ENCODE assay signal across 8 mouse cellular contexts in the genomic region with DNA sequence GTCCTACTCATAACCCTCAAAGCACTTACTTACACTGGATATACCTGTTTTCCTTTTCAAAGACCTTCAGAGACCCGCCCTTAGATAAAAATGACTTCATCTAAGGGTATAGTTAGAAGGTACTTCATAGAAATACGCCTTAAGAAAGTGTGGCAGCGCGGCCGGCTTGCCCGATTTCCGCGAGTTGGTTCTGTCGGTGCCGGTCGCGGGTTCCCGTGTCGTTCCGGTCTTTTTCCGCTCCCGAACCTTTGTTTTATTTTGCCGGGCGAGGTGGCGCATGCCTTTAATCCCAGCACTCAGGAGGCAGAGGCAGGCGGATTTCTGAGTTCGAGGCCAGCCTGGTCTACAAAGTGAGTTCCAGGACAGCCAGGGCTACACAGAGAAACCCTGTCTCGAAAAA. TPM values are rescaled to one million over a fixed set of nuclear protein-coding genes. Genes with fewer than 3 reads are reported as not detected.
DNase-seq lines count a peak whose midpoint lies in the region; ATAC-seq and TF ChIP-seq lines count a peak whose summit lies in the region.
"Not testable (repeated sequence)": the region's sequence is repeated elsewhere in the genome, so short reads cannot be mapped to it uniquely, and the experiment has no call there.

No protein-coding gene starts in this region.

- 11% methylated on average over 23 of the region's 23 CpGs for WGBS in lung, embryonic 15.5 days
- 15% methylated on average over 23 of the region's 23 CpGs for WGBS in neural tube, embryonic 14.5 days
- 12% methylated on average over 23 of the region's 23 CpGs for WGBS in thymus, adult 2 months

- not testable (repeated sequence) for H3K27me3 ChIP-seq in lung, embryonic 15.5 days; neural tube, embryonic 14.5 days (ENCODE audit: control insufficient read depth, insufficient read depth, low read length); thymus, adult 2 months (ENCODE audit: control insufficient read depth, insufficient read depth, low read length)

- H3K36me3 ChIP-seq in ES-E14 (ENCODE audit: control insufficient read depth, insufficient read depth, low read length, poor library complexity, severe bottlenecking); lung, embryonic 15.5 days; neural tube, embryonic 14.5 days (ENCODE audit: control insufficient read depth, insufficient read depth, low read length); thymus, adult 2 months (ENCODE audit: control insufficient read depth, insufficient read depth, low read length): not testable (repeated sequence)

- peak overlapping the region; percentile 85 for H3K9ac ChIP-seq in ES-E14 (ENCODE audit: insufficient read depth, low read depth, low read length, poor library complexity, severe bottlenecking)
- peak overlapping the region; percentile 91 for H3K9ac ChIP-seq in lung, embryonic 15.5 days
- H3K9ac ChIP-seq in neural tube, embryonic 14.5 days (replicated peaks; ENCODE audit: low read depth, low read length), result peak overlapping the region; percentile 74

- peak overlapping the region; percentile 87 for H3K4me2 ChIP-seq in lung, embryonic 15.5 days
- H3K4me2 ChIP-seq in neural tube, embryonic 14.5 days (ENCODE audit: low read depth, low read length), result peak overlapping the region; percentile 95

- H3K27ac ChIP-seq in ES-E14 (ENCODE audit: insufficient read depth, low read depth, low read length, poor library complexity, severe bottlenecking); neural tube, embryonic 14.5 days (ENCODE audit: low read depth, low read length); thymus, adult 2 months (ENCODE audit: control insufficient read depth, insufficient read depth, low read length): not testable (repeated sequence)
- H3K27ac ChIP-seq in lung, embryonic 15.5 days, result peak overlapping the region; percentile 95

- not testable (repeated sequence) for H3K9me3 ChIP-seq in ES-E14 (ENCODE audit: control insufficient read depth, insufficient read depth, low read depth, low read length); lung, embryonic 15.5 days; neural tube, embryonic 14.5 days (ENCODE audit: control insufficient read depth, low read length)

- ATAC-seq in erythroid progenitor cell, adult 5-6 weeks (replicated peaks; ENCODE audit: low FRiP score, poor library complexity, severe bottlenecking), result 0 out of 2 replicates have a peak, but pooled peaks have one; percentile 5
- not testable (repeated sequence) for ATAC-seq in lung, embryonic 15.5 days (ENCODE audit: borderline replicate concordance, extremely low read depth, low FRiP score, low TSS enrichment); neural tube, embryonic 14.5 days (ENCODE audit: low read depth)

- in situ Hi-C loops in ES-E14 (cut with MboI; ENCODE audit: low sequenced_read_pairs in 2 of 2, unreplicated experiment in 2 of 2), result not testable (repeated sequence)

- not testable (repeated sequence) for H3K4me1 ChIP-seq in ES-E14 (ENCODE audit: control insufficient read depth in 2 of 2, insufficient read depth in 2 of 2, low read length in 2 of 2, poor library complexity in 1 of 2); lung, embryonic 15.5 days; neural tube, embryonic 14.5 days (ENCODE audit: control insufficient read depth, insufficient read depth, low read length)
- H3K4me1 ChIP-seq in thymus, adult 2 months (replicated peaks; ENCODE audit: control insufficient read depth, insufficient read depth, low read length), result peaks cover 13% of the 10 kb centered on the region; the same call in 1 of the 2 replicates

- TF ChIP-seq POLR2A in thymus, adult 2 months (IDR thresholded peaks at IDR 0.05; ENCODE audit: control insufficient read depth, extremely low read depth, insufficient read depth, low read length, poor library complexity), result not testable (repeated sequence)

- DNase-seq in ES-E14 (ENCODE audit: low read depth, low spot score), result peak; percentile 73
- peak; percentile 51 for DNase-seq in c-Kit-negative CD71-positive TER-119-positive erythroid progenitor cells, embryonic 14.5 days (ENCODE audit: low read depth, low spot score)
- DNase-seq in heart, postnatal 4 days, result peak; percentile 50
- peak; percentile 14 to 62 for DNase-seq in kidney, postnatal 36 days
- peak; percentile 20 for DNase-seq in thymus, adult 2 months

- peak overlapping the region; percentile 81 to 95 for H3K4me3 ChIP-seq in ES-E14 (ENCODE audit: insufficient read depth in 1 of 2, low read depth in 1 of 2, low read length in 2 of 2, poor library complexity in 1 of 2, severe bottlenecking in 1 of 2)
- H3K4me3 ChIP-seq in lung, embryonic 15.5 days, result peak overlapping the region; percentile 95
- peak overlapping the region; percentile 72 for H3K4me3 ChIP-seq in neural tube, embryonic 14.5 days (ENCODE audit: low read depth, low read length)
- peak overlapping the region; percentile 95 for H3K4me3 ChIP-seq in thymus, adult 2 months (ENCODE audit: control insufficient read depth, insufficient read depth, low read length)

- not testable (repeated sequence) for TF ChIP-seq CTCF in thymus, adult 2 months (IDR thresholded peaks at IDR 0.05; ENCODE audit: borderline replicate concordance, control insufficient read depth, extremely low read depth, insufficient read depth, low read length, poor library complexity)

RNA-seq across cellular contexts. Expression of a gene that starts 0.8 kb away (rescaled TPM):
- total RNA-seq in ES-E14 (2012; rRNA removed), result 12.6 and 17.4 TPM in 2 replicates
- total RNA-seq in erythroid progenitor cell, adult 5-6 weeks (2015; ENCODE audit: low replicate concordance), result 5.9 TPM in 1 of 2 replicates, not detected in the other
- total RNA-seq in erythroid progenitor cell, adult 5-6 weeks (2017; ENCODE audit: low replicate concordance), result 4.1 and 6.8 TPM in 2 replicates
- total RNA-seq in heart, postnatal 4 days (2021), result 10 to 100 TPM; 41.1 to 41.5 TPM
- 9.0 and 10.1 TPM in 2 replicates for polyA plus RNA-seq in lung, embryonic 15.5 days (2015; fragmentation: Nextera tagmentation; extraction: Ambion mirVana)
- polyA plus RNA-seq in neural tube, embryonic 14.5 days (2014; fragmentation: Nextera tagmentation; extraction: Ambion mirVana), result 7.1 and 7.3 TPM in 2 replicates
- 14.9 and 18.4 TPM in 2 replicates for polyA plus RNA-seq in thymus, adult 2 months (2012; rRNA removed)

RNA-seq across cellular contexts. Expression of a gene that starts 17.8 kb away (rescaled TPM):
- 38.2 and 43.7 TPM in 2 replicates for total RNA-seq in ES-E14 (2012; rRNA removed)
- 9.6 and 11.5 TPM in 2 replicates for total RNA-seq in erythroid progenitor cell, adult 5-6 weeks (2015; ENCODE audit: low replicate concordance)
- 5.7 and 6.2 TPM in 2 replicates for total RNA-seq in erythroid progenitor cell, adult 5-6 weeks (2017; ENCODE audit: low replicate concordance)
- 10 to 100 TPM; 55.6 to 55.8 TPM for total RNA-seq in heart, postnatal 4 days (2021)
- 22.6 and 28.2 TPM in 2 replicates for polyA plus RNA-seq in lung, embryonic 15.5 days (2015; fragmentation: Nextera tagmentation; extraction: Ambion mirVana)
- polyA plus RNA-seq in neural tube, embryonic 14.5 days (2014; fragmentation: Nextera tagmentation; extraction: Ambion mirVana), result 11.0 and 15.9 TPM in 2 replicates
- polyA plus RNA-seq in thymus, adult 2 months (2012; rRNA removed), result 45.6 and 46.0 TPM in 2 replicates

RNA-seq across cellular contexts. Expression of a gene that starts 29.9 kb away (rescaled TPM):
- 23.0 and 30.3 TPM in 2 replicates for total RNA-seq in ES-E14 (2012; rRNA removed)
- 25.2 and 28.1 TPM in 2 replicates for total RNA-seq in erythroid progenitor cell, adult 5-6 weeks (2015; ENCODE audit: low replicate concordance)
- 26.9 and 36.5 TPM in 2 replicates for total RNA-seq in erythroid progenitor cell, adult 5-6 weeks (2017; ENCODE audit: low replicate concordance)
- 10 to 100 TPM; 60.9 to 66.5 TPM for total RNA-seq in heart, postnatal 4 days (2021)
- polyA plus RNA-seq in lung, embryonic 15.5 days (2015; fragmentation: Nextera tagmentation; extraction: Ambion mirVana), result 64.3 and 67.8 TPM in 2 replicates
- polyA plus RNA-seq in neural tube, embryonic 14.5 days (2014; fragmentation: Nextera tagmentation; extraction: Ambion mirVana), result 143 and 164 TPM in 2 replicates
- polyA plus RNA-seq in thymus, adult 2 months (2012; rRNA removed), result 79.1 and 85.0 TPM in 2 replicates

RNA-seq across cellular contexts. Expression of a gene that starts 58.7 kb away (rescaled TPM):
- 1.5 and 1.6 TPM in 2 replicates for total RNA-seq in ES-E14 (2012; rRNA removed)
- total RNA-seq in erythroid progenitor cell, adult 5-6 weeks (2015; ENCODE audit: low replicate concordance), result not detected in 2 replicates
- total RNA-seq in erythroid progenitor cell, adult 5-6 weeks (2017; ENCODE audit: low replicate concordance), result not detected in 2 replicates
- total RNA-seq in heart, postnatal 4 days (2021), result under 1 TPM; 0.19 to 0.45 TPM
- polyA plus RNA-seq in lung, embryonic 15.5 days (2015; fragmentation: Nextera tagmentation; extraction: Ambion mirVana), result 0.34 and 0.62 TPM in 2 replicates
- polyA plus RNA-seq in neural tube, embryonic 14.5 days (2014; fragmentation: Nextera tagmentation; extraction: Ambion mirVana), result 3.3 and 9.8 TPM in 2 replicates
- 3.9 and 4.3 TPM in 2 replicates for polyA plus RNA-seq in thymus, adult 2 months (2012; rRNA removed)

Comparison
In these comparisons a context has a peak if more than half of its experiments do, and no peak if none do; other contexts are left out.
1. DNase-seq: peak in every context shown above with its lines; median percentile 73 in ES-E14; 51 in c-Kit-negative CD71-positive TER-119-positive erythroid progenitor cells, embryonic 14.5 days; 50 in heart, postnatal 4 days; 38 in kidney, postnatal 36 days; 20 in thymus, adult 2 months.